Mouse (Mus musculus) olfactory bulb, adult 2 months (tissue): ENCODE data around the gene Cadm4.

Source experiments
- CTCF ChIP-seq: fragments of 200-500 bp; IDR thresholded peaks from 2 replicates; pipeline ENCODE4 v1.5.1; 2012; ENCODE audit warnings: low read depth, mild to moderate bottlenecking, low read length, moderate library complexity; ENCODE audit not compliant: insufficient read depth
- POLR2A ChIP-seq: fragments of 200-500 bp; IDR thresholded peaks from 2 replicates; pipeline ENCODE4 v1.6.1; 2012; ENCODE audit warnings: mild to moderate bottlenecking, low read depth, low read length, moderate library complexity; ENCODE audit not compliant: insufficient read depth

- TF ChIP-seq POLR2A = no peak
- TF ChIP-seq CTCF = no peak
Measured at GRCm38 (mm10) chr7:24455726-24456125, 26.1 kb upstream of the Cadm4 start.
